Comparison of ENCODE assay signal across 9 mouse cellular contexts in the genomic region with DNA sequence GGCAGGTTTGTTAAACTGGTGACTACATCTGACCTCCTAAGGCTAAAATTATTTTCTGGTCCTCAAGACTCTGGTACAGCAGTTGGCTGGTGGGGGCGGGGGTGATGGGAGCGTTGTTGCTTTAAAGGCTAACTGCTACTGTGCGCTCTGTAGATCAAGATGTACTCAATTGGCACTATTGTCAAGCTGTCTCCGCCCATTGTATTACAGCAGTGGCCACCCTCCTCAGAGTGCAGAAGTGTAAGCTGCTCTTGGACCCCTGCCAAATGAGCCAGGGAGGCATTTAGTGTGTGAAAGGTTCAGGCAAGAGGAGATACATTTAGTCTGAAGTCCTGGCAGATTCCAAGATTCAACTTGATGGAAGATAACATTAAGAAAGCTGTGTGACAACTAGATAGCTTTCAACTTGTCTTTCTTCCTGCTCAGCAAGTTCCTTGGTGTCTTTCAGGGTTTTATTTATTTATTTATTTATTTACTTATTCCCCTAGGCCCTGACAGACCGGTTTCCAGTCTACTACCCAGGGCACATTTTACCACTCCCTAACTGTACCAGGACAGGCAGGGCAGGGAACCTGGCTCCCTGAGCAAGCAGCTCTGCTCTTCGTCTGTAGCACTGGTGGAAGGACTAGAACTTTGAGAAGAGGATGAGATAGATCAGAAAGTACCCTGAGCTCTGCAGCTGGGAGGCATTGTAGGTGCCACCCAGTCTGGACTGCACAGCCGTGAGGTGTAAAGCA.
A peak's percentile ranks its signal among the peaks of the same experiment; 100 is the strongest.
DNase-seq lines count a peak whose midpoint lies in the region; ATAC-seq and TF ChIP-seq lines count a peak whose summit lies in the region.
"Had no signal": no experiment of that assay in that cellular context is flagged by ENCODE, and none has a peak within 500 bp of the region (broad histone marks: within the 10 kb centered on the region; RNA-seq: fewer than 3 reads in every experiment).

No protein-coding gene starts in this region.

- H3K4me3 ChIP-seq in embryonic facial prominence, embryonic 11.5 days (ENCODE audit: low read depth, low read length) = no peak overlapping the region
- no peak overlapping the region for H3K4me3 ChIP-seq in embryonic facial prominence, embryonic 10.5 days
- H3K4me3 ChIP-seq in cortical plate, adult 2 months (ENCODE audit: insufficient read depth, low read length) = peak overlapping the region; percentile 82
- no peak overlapping the region for H3K4me3 ChIP-seq in hindbrain, embryonic 12.5 days
- H3K4me3 ChIP-seq: myocyte had no signal

- H3K9me3 ChIP-seq in embryonic facial prominence, embryonic 11.5 days (replicated peaks; ENCODE audit: control insufficient read depth, low read length) = no peaks in the 10 kb centered on the region
- H3K9me3 ChIP-seq in embryonic facial prominence, embryonic 10.5 days = no peaks in the 10 kb centered on the region
- H3K9me3 ChIP-seq in hindbrain, embryonic 12.5 days (replicated peaks) = no peaks in the 10 kb centered on the region

- WGBS in embryonic facial prominence, embryonic 11.5 days = 61% methylated on average over 7 of the region's 7 CpGs
- 62% methylated on average over 7 of the region's 7 CpGs for WGBS in embryonic facial prominence, embryonic 10.5 days
- 38% methylated on average over 7 of the region's 7 CpGs for WGBS in hindbrain, embryonic 12.5 days

- DNase-seq in embryonic facial prominence, embryonic 11.5 days (ENCODE audit: low spot score) = peak; percentile 36
- no peak for DNase-seq in embryonic facial prominence, embryonic 10.5 days (ENCODE audit: low spot score)
- DNase-seq in ES-CJ7 (ENCODE audit: low read depth, low spot score) = peak; percentile 68
- DNase-seq in lung, postnatal 10 days = peak; percentile 65
- peak; percentile 31 for DNase-seq in right cerebral cortex, postnatal 4 days
- no peak for DNase-seq in yolk sac, embryonic 10.5 days (ENCODE audit: low spot score)

- no peak overlapping the region for H3K4me2 ChIP-seq in embryonic facial prominence, embryonic 11.5 days (ENCODE audit: low read depth, low read length)
- peak overlapping the region; percentile 11; the same call in 1 of the 2 replicates for H3K4me2 ChIP-seq in hindbrain, embryonic 12.5 days (replicated peaks)

- ATAC-seq in embryonic facial prominence, embryonic 11.5 days (replicated peaks; ENCODE audit: insufficient number of reproducible peaks, low FRiP score, low TSS enrichment, low read depth) = 0 out of 2 replicates have a peak, but pooled peaks have one; percentile 42
- peak; percentile 57; the same call in 1 of the 2 replicates for ATAC-seq in hindbrain, embryonic 12.5 days (ENCODE audit: low FRiP score)

- H3K9ac ChIP-seq in embryonic facial prominence, embryonic 11.5 days (replicated peaks; ENCODE audit: low read length) = no peak overlapping the region
- no peak overlapping the region for H3K9ac ChIP-seq in hindbrain, embryonic 12.5 days

- no peak for TF ChIP-seq POLR2A in cortical plate, adult 2 months (IDR thresholded peaks at IDR 0.05; ENCODE audit: extremely low read depth, insufficient read depth, low read length)

- peaks cover 2% of the 10 kb centered on the region; the same call in 1 of the 2 replicates for H3K4me1 ChIP-seq in embryonic facial prominence, embryonic 11.5 days (ENCODE audit: control insufficient read depth, insufficient read depth, low read length)
- peaks cover 43% of the 10 kb centered on the region for H3K4me1 ChIP-seq in embryonic facial prominence, embryonic 10.5 days
- H3K4me1 ChIP-seq in cortical plate, adult 2 months (ENCODE audit: control insufficient read depth, insufficient read depth, low read length) = peaks cover 8% of the 10 kb centered on the region; the same call in 1 of the 2 replicates
- H3K4me1 ChIP-seq in hindbrain, embryonic 12.5 days = peaks cover 42% of the 10 kb centered on the region

- no peak overlapping the region for H3K27ac ChIP-seq in embryonic facial prominence, embryonic 11.5 days (replicated peaks; ENCODE audit: low read depth, low read length)
- H3K27ac ChIP-seq in embryonic facial prominence, embryonic 10.5 days (replicated peaks) = no peak overlapping the region
- H3K27ac ChIP-seq in cortical plate, adult 2 months (ENCODE audit: insufficient read depth, low read length) = no peak overlapping the region
- H3K27ac ChIP-seq in hindbrain, embryonic 12.5 days = no peak overlapping the region

- H3K27me3 ChIP-seq in embryonic facial prominence, embryonic 11.5 days (ENCODE audit: control insufficient read depth, insufficient read depth, low read length) = peaks cover 17% of the 10 kb centered on the region
- peaks cover 55% of the 10 kb centered on the region for H3K27me3 ChIP-seq in embryonic facial prominence, embryonic 10.5 days (replicated peaks; ENCODE audit: low read depth, poor library complexity, severe bottlenecking)
- peaks cover 31% of the 10 kb centered on the region for H3K27me3 ChIP-seq in hindbrain, embryonic 12.5 days

- TF ChIP-seq CTCF in cortical plate, adult 2 months (IDR thresholded peaks at IDR 0.05; ENCODE audit: extremely low read depth, insufficient read depth, low read length) = no peak

- no peaks in the 10 kb centered on the region for H3K36me3 ChIP-seq in embryonic facial prominence, embryonic 11.5 days (replicated peaks; ENCODE audit: control insufficient read depth, insufficient read depth, low read depth, low read length)
- no peaks in the 10 kb centered on the region for H3K36me3 ChIP-seq in embryonic facial prominence, embryonic 10.5 days (replicated peaks)
- H3K36me3 ChIP-seq in hindbrain, embryonic 12.5 days = no peaks in the 10 kb centered on the region

Comparison
In these comparisons a context has a peak if more than half of its experiments do, and no peak if none do; other contexts are left out.
1. DNase-seq: peak in embryonic facial prominence, embryonic 11.5 days (single experiment), ES-CJ7 (single experiment), lung, postnatal 10 days (single experiment) and right cerebral cortex, postnatal 4 days (single experiment); none in embryonic facial prominence, embryonic 10.5 days (single experiment) and yolk sac, embryonic 10.5 days (single experiment).